Mouse (Mus musculus): ENCODE data around the gene Gm3409.
"Not testable (repeated sequence)": the region's sequence is repeated elsewhere in the genome, so short reads cannot be mapped to it uniquely, and the experiment has no call there.

Gene Gm3409

DNA sequence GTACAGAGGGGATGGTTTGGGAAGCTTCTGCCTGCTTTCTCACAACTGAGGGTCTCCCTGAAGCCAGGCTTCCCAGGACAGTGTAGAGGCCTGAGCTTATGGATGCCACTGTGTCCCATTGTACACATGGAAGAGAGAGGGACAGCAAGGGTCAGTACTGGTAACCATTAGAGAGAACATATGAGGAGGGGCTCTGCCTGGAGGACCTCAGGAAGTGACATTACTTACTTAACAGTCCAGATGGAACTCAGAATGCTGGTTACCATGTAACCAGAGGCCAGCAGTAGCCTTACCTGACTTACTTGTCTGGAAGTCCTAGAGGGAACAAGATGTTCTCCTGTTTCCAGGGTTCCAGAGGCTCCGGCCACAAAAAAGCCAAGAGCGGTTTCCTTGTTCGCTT, at the start of gene Gm3409:
Gene Gm3409 (plus strand): TSS at position 301 of the 400 bp plus-strand sequence.
- DNase-seq (ENCODE audit: extremely low spot score, low spot score), result not testable (repeated sequence)

DNA sequence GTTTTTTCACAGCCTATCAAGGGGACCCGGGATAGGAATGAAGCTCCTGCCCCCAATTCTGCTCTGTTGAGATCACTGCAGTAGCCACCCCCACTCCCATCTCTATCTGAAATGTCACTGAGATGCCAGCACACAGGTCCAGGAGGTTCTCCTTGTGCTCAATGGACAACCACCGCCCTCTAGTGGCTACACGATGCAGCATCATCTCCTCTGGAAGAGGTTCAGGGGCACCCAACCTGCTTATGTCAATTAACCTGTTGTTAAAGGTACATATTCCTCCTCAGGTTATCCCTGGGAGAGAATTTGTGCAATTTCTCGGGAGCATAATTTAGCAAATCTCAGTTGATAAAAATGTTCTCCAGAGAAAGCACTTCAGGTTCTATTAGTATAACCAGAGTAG, 48.5 kb upstream of the Gm3409 start:
- DNase-seq (ENCODE audit: extremely low spot score, low spot score), result not testable (repeated sequence)

DNA sequence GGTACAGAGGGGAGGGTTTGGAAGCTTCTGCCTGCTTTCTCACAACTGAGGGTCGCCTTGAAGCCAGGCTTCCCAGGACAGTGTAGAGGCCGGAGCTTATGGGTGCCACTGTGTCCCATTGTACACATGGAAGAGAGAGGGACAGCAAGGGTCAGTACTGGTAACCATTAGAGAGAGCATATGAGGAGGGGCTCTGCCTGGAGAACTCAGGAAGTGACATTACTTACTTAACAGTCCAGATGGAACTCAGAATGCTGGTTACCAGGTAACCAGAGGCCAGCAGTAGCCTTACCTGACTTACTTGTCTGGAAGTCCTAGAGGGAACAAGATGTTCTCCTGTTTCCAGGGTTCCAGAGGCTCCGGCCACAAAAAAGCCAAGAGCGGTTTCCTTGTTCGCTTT, 46.4 kb upstream of the Gm3409 start, which contains the start of gene Gm6370:
Gene Gm6370 (plus strand): TSS at position 301 of the 400 bp plus-strand sequence.
- DNase-seq (ENCODE audit: extremely low spot score, low spot score), result not testable (repeated sequence)

DNA sequence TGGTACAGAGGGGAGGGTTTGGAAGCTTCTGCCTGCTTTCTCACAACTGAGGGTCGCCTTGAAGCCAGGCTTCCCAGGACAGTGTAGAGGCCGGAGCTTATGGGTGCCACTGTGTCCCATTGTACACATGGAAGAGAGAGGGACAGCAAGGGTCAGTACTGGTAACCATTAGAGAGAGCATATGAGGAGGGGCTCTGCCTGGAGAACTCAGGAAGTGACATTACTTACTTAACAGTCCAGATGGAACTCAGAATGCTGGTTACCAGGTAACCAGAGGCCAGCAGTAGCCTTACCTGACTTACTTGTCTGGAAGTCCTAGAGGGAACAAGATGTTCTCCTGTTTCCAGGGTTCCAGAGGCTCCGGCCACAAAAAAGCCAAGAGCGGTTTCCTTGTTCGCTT, 35.3 kb upstream of the Gm3409 start, which contains the start of gene 4930449I24Rik:
Gene 4930449I24Rik (plus strand): TSS at position 301 of the 400 bp plus-strand sequence.
- not testable (repeated sequence) for DNase-seq (ENCODE audit: extremely low spot score, low spot score)

DNA sequence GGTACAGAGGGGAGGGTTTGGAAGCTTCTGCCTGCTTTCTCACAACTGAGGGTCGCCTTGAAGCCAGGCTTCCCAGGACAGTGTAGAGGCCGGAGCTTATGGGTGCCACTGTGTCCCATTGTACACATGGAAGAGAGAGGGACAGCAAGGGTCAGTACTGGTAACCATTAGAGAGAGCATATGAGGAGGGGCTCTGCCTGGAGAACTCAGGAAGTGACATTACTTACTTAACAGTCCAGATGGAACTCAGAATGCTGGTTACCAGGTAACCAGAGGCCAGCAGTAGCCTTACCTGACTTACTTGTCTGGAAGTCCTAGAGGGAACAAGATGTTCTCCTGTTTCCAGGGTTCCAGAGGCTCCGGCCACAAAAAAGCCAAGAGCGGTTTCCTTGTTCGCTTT, 23.6 kb upstream of the Gm3409 start, which contains the start of gene Gm3402:
Gene Gm3402 (plus strand): TSS at position 301 of the 400 bp plus-strand sequence.
- not testable (repeated sequence) for DNase-seq (ENCODE audit: extremely low spot score, low spot score)

DNA sequence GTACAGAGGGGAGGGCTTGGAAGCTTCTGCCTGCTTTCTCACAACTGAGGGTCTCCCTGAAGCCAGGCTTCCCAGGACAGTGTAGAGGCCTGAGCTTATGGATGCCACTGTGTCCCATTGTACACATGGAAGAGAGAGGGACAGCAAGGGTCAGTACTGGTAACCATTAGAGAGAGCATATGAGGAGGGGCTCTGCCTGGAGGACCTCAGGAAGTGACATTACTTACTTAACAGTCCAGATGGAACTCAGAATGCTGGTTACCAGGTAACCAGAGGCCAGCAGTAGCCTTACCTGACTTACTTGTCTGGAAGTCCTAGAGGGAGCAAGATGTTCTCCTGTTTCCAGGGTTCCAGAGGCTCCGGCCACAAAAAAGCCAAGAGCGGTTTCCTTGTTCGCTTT, 11.9 kb upstream of the Gm3409 start, which contains the start of gene Gm3404:
Gene Gm3404 (plus strand): TSS at position 301 of the 400 bp plus-strand sequence.
- DNase-seq (ENCODE audit: extremely low spot score, low spot score), result not testable (repeated sequence)

DNA sequence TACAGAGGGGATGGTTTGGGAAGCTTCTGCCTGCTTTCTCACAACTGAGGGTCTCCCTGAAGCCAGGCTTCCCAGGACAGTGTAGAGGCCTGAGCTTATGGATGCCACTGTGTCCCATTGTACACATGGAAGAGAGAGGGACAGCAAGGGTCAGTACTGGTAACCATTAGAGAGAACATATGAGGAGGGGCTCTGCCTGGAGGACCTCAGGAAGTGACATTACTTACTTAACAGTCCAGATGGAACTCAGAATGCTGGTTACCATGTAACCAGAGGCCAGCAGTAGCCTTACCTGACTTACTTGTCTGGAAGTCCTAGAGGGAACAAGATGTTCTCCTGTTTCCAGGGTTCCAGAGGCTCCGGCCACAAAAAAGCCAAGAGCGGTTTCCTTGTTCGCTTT, 18.4 kb downstream of the Gm3409 start, which contains the start of gene Gm3415:
Gene Gm3415 (plus strand): TSS at position 301 of the 400 bp plus-strand sequence.
- not testable (repeated sequence) for DNase-seq (ENCODE audit: extremely low spot score, low spot score)

DNA sequence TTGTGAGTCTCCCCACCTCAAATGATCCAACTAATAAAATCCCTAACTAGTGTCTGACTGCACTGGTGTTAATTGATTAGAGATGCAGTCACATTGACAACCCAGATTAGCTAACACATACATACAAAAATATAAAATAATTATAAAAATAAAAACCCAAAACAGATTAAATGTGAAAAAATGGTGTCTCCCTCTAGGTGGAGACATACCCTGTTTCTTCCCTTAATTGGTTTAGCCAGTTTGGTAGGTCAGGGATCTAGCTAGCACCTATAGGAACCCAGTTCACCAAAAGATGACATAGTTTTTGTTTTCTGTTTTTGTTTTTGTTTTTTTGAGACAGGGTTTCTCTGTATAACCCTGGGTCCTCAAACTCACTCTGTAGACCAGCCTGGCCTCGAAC, 26.8 kb downstream of the Gm3409 start:
- DNase-seq (ENCODE audit: extremely low spot score, low spot score), result no peak

DNA sequence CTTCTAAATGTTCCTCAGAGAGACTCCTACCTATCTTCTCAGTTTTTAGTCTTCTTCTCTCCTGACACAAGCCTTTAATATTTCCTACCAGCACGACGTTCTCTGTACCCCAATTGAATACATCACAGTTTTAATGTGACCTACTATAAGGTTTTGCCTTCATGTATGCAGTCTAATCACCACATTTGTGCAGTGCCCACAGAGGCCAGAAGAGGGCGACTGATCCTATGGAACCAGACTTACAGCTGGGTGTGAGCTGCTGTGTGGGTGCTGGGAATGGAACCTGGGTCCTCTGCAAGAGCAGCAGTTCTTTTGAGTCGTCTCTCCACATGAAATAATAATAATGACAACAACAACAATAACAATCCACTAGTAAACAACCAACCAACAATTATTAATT, 29.6 kb downstream of the Gm3409 start:
- DNase-seq (ENCODE audit: extremely low spot score, low spot score), result peak; percentile 59

DNA sequence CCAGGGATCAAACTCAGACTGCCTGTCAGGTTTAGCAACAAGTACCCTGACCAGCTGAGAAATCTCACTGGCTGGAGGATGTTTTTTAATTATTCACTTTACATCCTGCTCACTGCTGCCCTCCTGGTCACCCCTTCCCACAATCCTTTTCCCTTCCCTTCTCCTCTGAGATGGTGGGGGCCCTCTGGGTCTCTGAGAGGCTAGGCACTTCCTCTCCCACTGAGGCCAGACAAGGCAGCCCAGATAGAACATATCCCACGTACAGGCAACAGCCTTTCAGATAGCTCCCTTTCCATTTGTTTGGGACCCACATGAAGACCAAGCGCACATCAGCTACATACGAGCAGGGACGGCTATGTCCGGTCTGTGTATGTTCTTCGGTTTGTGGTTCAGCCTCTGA, 32.7 kb downstream of the Gm3409 start:
- not testable (repeated sequence) for DNase-seq (ENCODE audit: extremely low spot score, low spot score)

DNA sequence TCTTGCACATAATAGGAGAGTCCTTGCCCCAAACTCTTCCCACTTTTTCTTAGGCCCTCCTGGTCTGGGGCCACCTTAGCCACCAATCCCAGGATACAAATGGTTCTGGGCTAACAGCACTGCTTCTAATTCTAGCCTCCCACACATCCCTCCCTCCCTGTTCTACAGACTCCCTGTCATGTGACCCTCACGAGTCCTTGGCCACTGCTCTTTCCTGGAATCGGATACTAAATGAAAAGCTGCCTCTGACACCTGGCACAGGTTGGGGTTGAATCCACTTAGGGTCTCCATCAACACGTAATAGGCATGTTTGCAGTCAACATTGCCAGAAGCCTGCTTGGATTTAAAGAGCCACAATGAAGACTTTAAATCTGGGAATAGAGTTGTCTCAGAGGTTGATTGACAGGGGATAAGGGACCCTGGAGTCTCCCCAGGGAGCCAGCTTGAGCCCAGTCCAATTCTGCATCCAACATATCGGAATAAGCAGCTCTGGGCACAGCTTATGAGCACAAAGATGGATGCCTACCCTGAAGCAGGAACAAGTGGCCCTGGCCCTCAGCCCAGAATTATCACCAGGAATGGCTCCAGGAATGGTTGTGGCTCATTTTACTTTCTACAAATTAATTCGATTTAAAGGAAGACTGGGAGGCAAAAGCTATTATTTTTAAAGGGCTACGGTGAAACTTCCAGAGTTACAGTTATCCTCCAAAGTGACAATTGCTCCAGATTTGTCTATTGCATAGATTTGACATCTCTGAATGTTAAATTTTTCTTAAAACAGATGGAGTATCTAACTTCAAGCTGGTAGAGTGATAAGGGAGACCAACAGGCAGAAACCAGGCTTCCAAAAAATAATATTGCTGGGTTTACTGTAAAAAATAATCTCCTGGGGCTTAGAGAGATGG, 34.6 kb downstream of the Gm3409 start:
- DNase-seq (ENCODE audit: extremely low spot score, low spot score), result not testable (repeated sequence)

- DNase-seq (ENCODE audit: extremely low spot score, low spot score), result not testable (repeated sequence)
Measured at GRCm38 (mm10) chr5:146572735-146573042, 35.2 kb downstream of the Gm3409 start.

DNA sequence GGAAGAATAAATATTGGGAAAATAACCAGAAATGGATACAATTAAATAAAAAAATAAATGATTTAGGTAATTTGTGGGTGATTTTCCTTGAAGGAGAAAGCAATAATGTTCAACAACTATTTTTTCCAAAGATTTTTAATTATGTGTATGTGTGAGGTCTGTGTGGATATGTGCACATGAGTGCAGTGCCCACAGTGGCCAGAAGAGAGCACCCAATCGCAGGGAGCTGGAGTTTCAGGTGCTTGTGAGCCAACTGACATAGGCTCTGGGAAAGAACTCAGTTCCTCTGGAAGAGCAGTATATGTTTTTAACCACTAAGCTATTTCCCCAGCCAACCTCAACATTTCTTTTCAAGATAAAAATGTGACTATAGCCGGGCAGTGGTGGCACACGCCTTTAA, 39.2 kb downstream of the Gm3409 start:
- no peak for DNase-seq (ENCODE audit: extremely low spot score, low spot score)

DNA sequence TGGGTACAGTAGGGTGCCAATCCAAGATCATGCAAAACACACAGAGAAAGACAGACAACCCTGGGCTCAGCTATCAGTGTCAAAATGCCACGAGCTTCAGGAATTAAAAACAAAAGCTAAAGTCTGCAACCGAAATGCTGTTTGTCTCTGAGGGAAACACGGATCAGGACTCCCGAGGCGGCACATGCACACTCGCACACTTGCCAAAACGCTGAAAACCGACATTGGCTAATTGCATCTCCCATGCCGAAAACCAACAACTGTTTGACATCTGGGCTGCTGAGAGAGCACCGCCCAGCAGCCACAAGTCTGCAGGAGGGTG, 46.7 kb downstream of the Gm3409 start:
- peak; percentile 21 for DNase-seq (ENCODE audit: extremely low spot score, low spot score)

- DNase-seq (ENCODE audit: extremely low spot score, low spot score), result peak; percentile 59
Measured at GRCm38 (mm10) chr5:146584478-146585306, 47.2 kb downstream of the Gm3409 start, which contains the start of gene Gpr12. TSS of gene Gpr12 (minus strand) at chr5:146585239.

DNA sequence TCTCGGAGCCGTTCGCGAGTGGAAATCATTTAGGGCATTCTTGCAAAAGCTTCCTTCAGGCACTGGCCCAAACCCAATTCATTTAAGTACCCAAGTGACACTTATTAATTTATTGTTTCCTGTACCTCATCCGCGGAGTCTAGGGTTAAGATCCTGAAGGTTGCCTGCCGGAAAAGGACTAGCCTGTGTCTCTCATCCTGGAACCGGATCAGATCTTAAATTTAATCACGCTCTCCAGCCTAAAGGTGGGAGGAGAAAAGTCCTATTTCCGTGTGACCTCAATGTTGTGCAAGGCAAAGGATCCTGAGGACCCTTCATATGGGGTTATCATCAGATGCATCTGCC, 47.8 kb downstream of the Gm3409 start:
- DNase-seq (ENCODE audit: extremely low spot score, low spot score), result no peak

DNA sequence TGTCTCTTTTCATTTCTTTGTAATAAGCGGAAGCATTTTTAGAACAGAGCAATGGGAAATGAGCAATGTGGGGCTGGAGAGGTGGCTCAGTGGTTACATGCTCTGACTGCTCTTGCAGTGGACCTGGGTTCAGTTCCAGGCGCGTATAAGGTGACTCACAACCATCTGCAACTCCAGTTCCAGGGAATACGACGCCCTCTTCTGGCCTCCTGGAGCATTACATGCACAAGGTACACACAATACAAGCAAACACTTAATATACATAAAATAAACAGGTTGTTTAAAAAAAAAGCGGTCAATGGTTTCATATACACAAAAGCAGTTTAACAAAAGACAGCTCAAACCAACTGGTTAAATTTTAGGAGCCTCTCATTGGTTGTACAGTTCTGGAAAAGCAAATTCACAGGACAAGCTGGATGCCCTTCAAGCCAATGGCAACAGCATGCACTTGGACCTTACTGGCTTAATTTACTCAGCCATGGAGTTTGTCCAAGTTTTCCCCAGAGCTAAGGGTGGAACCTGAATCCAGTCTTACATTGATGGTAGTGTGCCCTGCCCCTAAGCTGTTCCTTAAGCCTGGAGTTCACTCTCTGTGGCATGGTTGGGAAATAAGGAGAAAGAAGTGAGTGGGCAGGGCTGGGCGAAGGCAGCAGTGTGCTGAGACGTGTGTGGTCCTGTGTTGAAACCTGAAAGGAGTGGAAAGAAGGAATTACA, 49.1 kb downstream of the Gm3409 start:
- no peak for DNase-seq (ENCODE audit: extremely low spot score, low spot score)

All from neural tube, embryonic 10.5 days (tissue).